Mouse (Mus musculus) granulocyte monocyte progenitor cell, adult 5-6 weeks (primary cell): ENCODE data around the gene Slfn2. TPM values are rescaled to one million over a fixed set of nuclear protein-coding genes. Genes with fewer than 3 reads are reported as not detected.
A peak's percentile ranks its signal among the peaks of the same experiment; 100 is the strongest.

ENCODE experiments used
- ATAC-seq: replicated peaks from 2 replicates; pipeline ENCODE4 v1.8.0; 2016; ENCODE audit warnings: mild to moderate bottlenecking, moderate TSS enrichment, inconsistent platforms; ENCODE audit not compliant: poor library complexity, severe bottlenecking
- total RNA-seq, 2 experiments: library from RNA; stranded (forward) in 1 of 2; stranded (reverse) in 1 of 2; fragments of 200-712, 200-1000 nt in 1 of 2; fragments of >200 nt in 1 of 2; fragmentation: Nextera tagmentation in 1 of 2; gene quantifications; 2 replicates each; pipeline ENCODE4 v1.2.3; 2014 to 2017

Slfn2 gene
- total RNA-seq, 2 experiments from 2014 or later = 11.4 to 30.2 TPM

- ATAC-seq = no peak
Observed at GRCm38 (mm10) chr11:83070321-83070970, 5.5 kb downstream of the Slfn2 start.

GRCm38 (mm10) chr11:83077714-83078422 is 13.0 kb downstream of the Slfn2 start:
- peak; percentile 99 for ATAC-seq

- no peak for ATAC-seq
Observed at GRCm38 (mm10) chr11:83078423-83079140, 13.7 kb downstream of the Slfn2 start.

GRCm38 (mm10) chr11:83079487-83080199 is 14.7 kb downstream of the Slfn2 start:
- ATAC-seq = no peak

- peak; percentile 71 for ATAC-seq
Observed at GRCm38 (mm10) chr11:83082741-83083473, 18.0 kb downstream of the Slfn2 start.

- no peak for ATAC-seq
Observed at GRCm38 (mm10) chr11:83084161-83084560, 19.2 kb downstream of the Slfn2 start.

- no peak for ATAC-seq
Observed at GRCm38 (mm10) chr11:83084761-83085160, 19.8 kb downstream of the Slfn2 start.

- ATAC-seq = peak; percentile 42
Observed at GRCm38 (mm10) chr11:83115138-83115537, 50.2 kb downstream of the Slfn2 start.

- peak; percentile 72 for ATAC-seq
Observed at GRCm38 (mm10) chr11:83116597-83117227, 51.8 kb downstream of the Slfn2 start, which contains the start of gene Slfn1. Slfn1 (plus strand) TSS chr11:83116849.

GRCm38 (mm10) chr11:83118056-83118455 is 53.1 kb downstream of the Slfn2 start:
- 0 out of 2 replicates have a peak, but pooled peaks have one; percentile 33 for ATAC-seq

Other genes starting within 250 kb of the Slfn2 start
- 26.6 and 35.3 TPM in 2 replicates for gene Rffl, start 193.9 kb upstream of the Slfn2 start, total RNA-seq (2014; fragmentation: Nextera tagmentation)
- 18.6 and 21.8 TPM in 2 replicates for gene Rffl, start 193.9 kb upstream of the Slfn2 start, total RNA-seq (2017)
- gene Rad51d, start 174.5 kb upstream of the Slfn2 start, total RNA-seq (2014; fragmentation: Nextera tagmentation) = 11.5 and 24.9 TPM in 2 replicates
- 15.3 and 18.2 TPM in 2 replicates for gene Rad51d, start 174.5 kb upstream of the Slfn2 start, total RNA-seq (2017)
- gene Fndc8, start 173.0 kb upstream of the Slfn2 start, total RNA-seq (2014; fragmentation: Nextera tagmentation) = not detected in 2 replicates
- not detected in 2 replicates for gene Fndc8, start 173.0 kb upstream of the Slfn2 start, total RNA-seq (2017)
- gene Nle1, start 156.7 kb upstream of the Slfn2 start, total RNA-seq (2014; fragmentation: Nextera tagmentation) = 36.8 and 41.7 TPM in 2 replicates
- 23.0 and 24.5 TPM in 2 replicates for gene Nle1, start 156.7 kb upstream of the Slfn2 start, total RNA-seq (2017)
- gene Unc45b, start 154.6 kb upstream of the Slfn2 start, total RNA-seq (2014; fragmentation: Nextera tagmentation) = not detected in 2 replicates
- gene Unc45b, start 154.6 kb upstream of the Slfn2 start, total RNA-seq (2017) = not detected in 2 replicates
- 1.7 TPM in 1 of 2 replicates, not detected in the other for gene Slfn5, start 113.8 kb upstream of the Slfn2 start, total RNA-seq (2014; fragmentation: Nextera tagmentation)
- gene Slfn5, start 113.8 kb upstream of the Slfn2 start, total RNA-seq (2017) = 0.82 and 3.3 TPM in 2 replicates
- gene Slfn9, start 73.3 kb upstream of the Slfn2 start, total RNA-seq (2014; fragmentation: Nextera tagmentation) = 30.6 and 48.4 TPM in 2 replicates
- 44.6 and 48.6 TPM in 2 replicates for gene Slfn9, start 73.3 kb upstream of the Slfn2 start, total RNA-seq (2017)
- 8.5 and 8.9 TPM in 2 replicates for gene Slfn8, start 44.3 kb upstream of the Slfn2 start, total RNA-seq (2014; fragmentation: Nextera tagmentation)
- gene Slfn8, start 44.3 kb upstream of the Slfn2 start, total RNA-seq (2017) = 7.6 and 10.2 TPM in 2 replicates
- gene Slfn1, start 51.7 kb downstream of the Slfn2 start, total RNA-seq (2014; fragmentation: Nextera tagmentation) = 0.30 TPM in 1 of 2 replicates, not detected in the other
- gene Slfn1, start 51.7 kb downstream of the Slfn2 start, total RNA-seq (2017) = 3.1 and 3.8 TPM in 2 replicates
- gene Slfn4, start 110.1 kb downstream of the Slfn2 start, total RNA-seq (2014; fragmentation: Nextera tagmentation) = 1.5 and 2.8 TPM in 2 replicates
- gene Slfn4, start 110.1 kb downstream of the Slfn2 start, total RNA-seq (2017) = 6.4 and 7.2 TPM in 2 replicates
- 15.8 and 16.6 TPM in 2 replicates for gene Slfn3, start 126.2 kb downstream of the Slfn2 start, total RNA-seq (2014; fragmentation: Nextera tagmentation)
- gene Slfn3, start 126.2 kb downstream of the Slfn2 start, total RNA-seq (2017) = 27.5 and 33.9 TPM in 2 replicates
- not detected in 2 replicates for gene Slfn14, start 221.6 kb downstream of the Slfn2 start, total RNA-seq (2014; fragmentation: Nextera tagmentation)
- not detected in 2 replicates for gene Slfn14, start 221.6 kb downstream of the Slfn2 start, total RNA-seq (2017)
- gene Ap2b1, start 233.9 kb downstream of the Slfn2 start, total RNA-seq (2014; fragmentation: Nextera tagmentation) = 60.0 and 68.0 TPM in 2 replicates
- 46.0 and 60.0 TPM in 2 replicates for gene Ap2b1, start 233.9 kb downstream of the Slfn2 start, total RNA-seq (2017)
- 5.8 and 9.0 TPM in 2 replicates for gene Pex12, start 237.5 kb downstream of the Slfn2 start, total RNA-seq (2014; fragmentation: Nextera tagmentation)
- 6.3 and 6.6 TPM in 2 replicates for gene Pex12, start 237.5 kb downstream of the Slfn2 start, total RNA-seq (2017)